Mouse (Mus musculus) cerebellum, postnatal 4 days (tissue): ENCODE results near the gene B4galt5.

Source experiments
- DNase-seq, 2 experiments: peaks; one replicate each; pipeline ENCODE4 v3.0.0; 2022; ENCODE audit warnings: low spot score in 2 of 2, mixed read lengths in 1 of 2

Gene B4galt5

GRCm38 (mm10) chr2:167304651-167305381 lies 44.2 kb downstream of the B4galt5 start:
- no peak for DNase-seq

GRCm38 (mm10) chr2:167303806-167304205 lies 45.2 kb downstream of the B4galt5 start:
- no peak for DNase-seq

GRCm38 (mm10) chr2:167303196-167303595 lies 45.8 kb downstream of the B4galt5 start:
- DNase-seq, result no peak

DNA sequence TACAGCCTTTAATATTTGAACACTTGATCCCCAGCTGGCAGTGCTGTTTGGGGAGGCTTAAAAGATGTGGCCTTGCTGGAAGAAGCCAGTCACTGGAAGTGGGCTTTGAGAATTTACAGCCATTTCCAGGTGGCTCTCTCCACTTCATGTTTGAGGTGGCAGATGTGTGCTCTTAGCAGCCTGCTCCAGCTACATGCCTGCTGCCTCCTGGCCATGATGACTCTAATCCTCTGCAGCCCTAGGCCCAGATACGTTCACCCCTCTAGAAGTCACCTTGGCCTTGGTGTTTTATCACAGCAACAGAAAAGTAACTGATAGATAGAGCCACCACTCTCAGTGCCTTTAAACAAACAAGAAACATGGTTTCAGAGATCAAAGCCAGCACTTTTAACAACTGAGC lies 46.3 kb downstream of the B4galt5 start:
- no peak for DNase-seq

- no peak for DNase-seq
These were observed 47.0 kb downstream of the B4galt5 start for GRCm38 (mm10) chr2:167302031-167302430.

DNA sequence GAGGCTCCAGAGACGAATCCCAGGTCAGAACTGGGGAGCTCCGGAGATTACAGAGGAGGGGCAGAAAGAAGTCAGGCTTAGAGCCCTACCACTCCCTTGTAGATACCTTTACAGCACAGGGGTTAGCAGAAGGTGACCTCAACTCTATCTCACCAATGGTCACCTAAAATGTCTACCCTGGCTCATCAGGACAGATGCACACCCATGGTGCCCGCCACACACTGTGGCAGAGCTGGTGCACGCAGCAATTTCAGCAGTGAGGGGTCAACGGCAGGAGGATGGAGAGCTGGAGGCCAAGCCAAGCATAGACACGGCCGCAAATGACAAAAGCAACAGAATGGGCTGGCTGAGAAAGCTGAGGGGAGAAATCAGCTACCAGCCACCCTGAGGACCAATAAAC lies 47.4 kb downstream of the B4galt5 start:
- no peak for DNase-seq

DNA sequence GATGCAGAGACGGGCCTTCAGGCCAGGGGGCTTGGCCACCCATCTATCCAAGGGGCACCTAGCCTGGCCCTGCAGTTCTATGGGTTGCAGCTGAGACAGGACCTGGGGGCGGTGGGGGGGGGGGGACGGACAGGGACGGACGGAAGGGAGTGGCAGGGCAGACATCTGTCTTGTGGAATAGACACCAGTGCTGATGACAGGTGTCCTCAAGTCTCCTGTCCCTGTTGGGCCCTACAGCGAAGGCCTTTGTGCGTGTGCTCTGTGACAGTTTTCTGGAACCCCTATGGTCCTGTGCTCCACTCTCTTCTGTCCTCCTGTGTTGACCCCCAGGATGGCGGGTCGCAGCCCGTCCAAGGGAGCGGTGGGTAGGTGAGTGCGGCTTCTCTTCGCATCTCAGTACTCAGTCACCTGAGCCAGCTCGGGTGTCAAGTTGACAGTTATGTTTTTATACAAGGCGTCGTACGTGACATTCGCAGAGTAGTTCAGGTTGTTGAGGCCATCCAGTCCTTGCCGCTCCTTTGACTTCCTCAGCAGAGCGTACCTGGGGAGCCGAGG lies 48.0 kb downstream of the B4galt5 start:
- DNase-seq, result no peak

- no peak for DNase-seq
These were observed 48.9 kb downstream of the B4galt5 start for GRCm38 (mm10) chr2:167299861-167300667.

GRCm38 (mm10) chr2:167298729-167299705 lies 50.0 kb downstream of the B4galt5 start:
- peak in 1 of 2 experiments; percentile 40 for DNase-seq

DNA sequence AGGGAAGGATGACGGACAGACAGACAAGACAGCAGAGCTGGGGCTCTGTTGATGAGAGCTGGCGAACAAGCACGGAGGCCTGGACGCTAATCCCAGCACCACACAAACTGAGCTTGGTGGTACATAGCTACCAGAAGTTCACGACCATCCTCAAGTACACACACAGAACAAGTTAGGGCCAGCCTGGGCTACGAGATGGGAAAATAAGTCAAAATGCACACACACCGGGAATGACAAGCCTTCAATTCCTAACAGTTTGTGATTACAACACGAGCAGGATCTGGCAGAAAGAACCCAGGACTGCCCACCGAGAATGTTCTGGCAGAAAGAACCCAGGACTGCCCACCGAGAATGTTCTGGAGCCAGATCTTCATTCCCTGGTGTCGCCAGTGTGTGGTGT lies 51.0 kb downstream of the B4galt5 start:
- no peak for DNase-seq

DNA sequence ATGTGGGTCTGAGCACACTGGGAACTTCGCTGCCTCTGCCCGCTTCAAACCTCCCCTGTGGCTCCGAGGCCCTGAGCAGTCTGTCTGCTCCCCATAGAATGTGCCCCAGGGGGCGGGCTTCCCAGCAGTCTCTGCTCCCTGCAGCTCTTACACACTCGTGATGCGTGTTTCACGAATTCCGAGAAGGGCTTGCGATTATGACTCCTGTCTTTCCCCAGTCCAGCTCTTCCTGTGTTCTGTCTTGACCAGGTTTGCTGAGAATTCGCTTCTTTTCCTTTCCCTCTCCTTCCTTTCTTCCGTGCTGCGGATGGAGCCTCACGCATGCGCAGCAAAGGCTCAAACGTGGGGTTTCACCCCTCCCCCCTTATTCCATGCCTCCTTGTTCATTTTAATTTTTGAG lies 54.1 kb downstream of the B4galt5 start:
- no peak for DNase-seq

DNA sequence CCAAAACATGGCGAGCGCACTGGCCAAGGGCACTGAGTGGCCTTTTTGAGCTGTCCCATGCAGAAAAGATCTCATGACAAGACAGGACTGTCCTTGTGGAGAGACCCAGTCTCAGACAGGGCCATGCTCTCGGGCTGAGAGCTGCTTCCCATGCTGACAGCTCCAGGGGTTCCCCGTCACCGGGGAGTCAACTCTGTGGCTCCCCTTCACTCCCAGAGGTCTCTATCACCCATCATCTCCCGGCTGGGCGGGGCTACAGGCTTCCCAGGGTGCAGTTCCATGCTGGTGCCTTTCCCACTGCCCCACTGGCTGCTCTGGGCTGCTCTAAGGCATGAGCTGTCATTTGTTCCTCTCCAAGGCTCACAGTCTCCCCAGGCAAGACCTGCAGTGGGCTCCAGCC lies 54.8 kb downstream of the B4galt5 start:
- no peak for DNase-seq

- no peak for DNase-seq
These were observed 55.5 kb downstream of the B4galt5 start for GRCm38 (mm10) chr2:167293289-167294085.

GRCm38 (mm10) chr2:167292854-167293253 lies 56.1 kb downstream of the B4galt5 start:
- DNase-seq, result no peak

DNA sequence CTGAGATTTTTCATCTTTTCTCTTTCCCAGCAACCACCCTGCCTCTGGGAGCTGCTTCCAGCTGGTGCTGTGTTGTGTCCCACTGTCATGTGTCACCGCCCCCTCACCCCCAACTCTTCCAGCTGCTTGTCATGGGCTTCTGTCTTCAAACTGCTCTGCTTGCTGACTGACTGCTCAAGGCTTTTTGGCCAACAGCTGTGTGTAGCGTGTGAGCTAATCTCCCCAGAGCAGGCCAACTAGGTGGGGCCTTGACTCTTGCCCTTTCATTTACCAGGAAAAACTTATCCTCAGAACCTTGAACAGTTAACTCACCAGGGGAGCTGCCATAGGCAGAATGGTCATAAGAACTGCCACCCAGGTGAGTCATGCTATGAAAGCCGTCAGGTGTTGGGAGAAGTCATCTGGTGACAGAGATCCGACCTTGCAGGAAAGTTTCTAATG lies 56.8 kb downstream of the B4galt5 start:
- DNase-seq, result no peak

- no peak for DNase-seq
These were observed 57.3 kb downstream of the B4galt5 start for GRCm38 (mm10) chr2:167291656-167292055.

- peak in 1 of 2 experiments; percentile 16 for DNase-seq
These were observed 67.5 kb downstream of the B4galt5 start for GRCm38 (mm10) chr2:167281461-167281860.

GRCm38 (mm10) chr2:167280986-167281310 lies 68.0 kb downstream of the B4galt5 start:
- no peak for DNase-seq

DNA sequence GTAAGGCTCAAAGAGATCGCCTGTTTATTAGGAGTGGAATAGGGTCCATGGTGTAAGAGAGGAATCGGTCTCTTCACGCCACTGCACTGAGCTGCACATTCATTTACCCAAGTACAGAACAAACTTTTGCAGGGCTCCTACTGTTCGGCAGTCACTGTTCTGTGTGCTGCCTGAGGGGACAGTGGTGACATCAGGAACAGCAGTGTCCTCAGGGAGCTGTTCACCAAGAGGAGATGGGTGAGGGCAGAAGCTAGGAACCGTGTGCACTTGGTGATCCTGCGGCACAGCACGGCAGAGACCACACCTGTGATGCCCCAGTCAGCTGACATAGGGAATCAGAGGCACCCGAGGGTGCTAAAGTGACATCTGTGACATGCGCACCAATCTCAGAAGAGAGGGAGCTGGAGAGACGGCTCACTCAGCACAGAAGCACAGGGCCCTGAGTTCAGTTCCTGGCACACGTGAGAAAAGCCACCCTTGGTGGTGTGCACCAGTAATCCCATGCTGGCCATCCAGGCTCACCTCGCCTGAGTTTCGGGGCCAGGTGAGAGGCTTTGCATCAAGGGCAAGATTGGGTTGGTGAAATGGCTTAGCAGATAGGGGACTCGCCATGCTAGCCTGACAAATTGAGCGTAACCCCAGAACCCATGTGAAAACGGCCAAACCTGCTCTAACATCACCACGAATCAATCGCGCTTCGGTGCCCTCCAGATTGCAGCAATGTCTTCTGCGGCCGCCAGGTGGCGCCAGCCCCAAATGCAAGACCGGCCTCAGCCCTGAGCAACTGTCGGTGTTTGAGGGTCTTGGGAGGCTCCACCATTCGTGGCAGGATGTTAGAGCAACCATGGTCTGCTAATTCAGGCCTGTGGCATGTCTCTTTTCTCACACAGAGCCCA lies 68.6 kb downstream of the B4galt5 start:
- peak; percentile 79 to 94 for DNase-seq
